Mouse (Mus musculus) stomach, postnatal 0 days (tissue): ENCODE results near the gene Eprs.

Source experiments
- CTCF ChIP-seq: IDR thresholded peaks from 2 replicates; pipeline ENCODE4 v1.5.1; 2016; ENCODE audit warnings: antibody characterized with exemption, low read depth, mild to moderate bottlenecking, moderate library complexity
- EP300 ChIP-seq: optimal IDR thresholded peaks from 2 replicates; pipeline ENCODE3; 2016; ENCODE audit warnings: antibody characterized with exemption

DNA sequence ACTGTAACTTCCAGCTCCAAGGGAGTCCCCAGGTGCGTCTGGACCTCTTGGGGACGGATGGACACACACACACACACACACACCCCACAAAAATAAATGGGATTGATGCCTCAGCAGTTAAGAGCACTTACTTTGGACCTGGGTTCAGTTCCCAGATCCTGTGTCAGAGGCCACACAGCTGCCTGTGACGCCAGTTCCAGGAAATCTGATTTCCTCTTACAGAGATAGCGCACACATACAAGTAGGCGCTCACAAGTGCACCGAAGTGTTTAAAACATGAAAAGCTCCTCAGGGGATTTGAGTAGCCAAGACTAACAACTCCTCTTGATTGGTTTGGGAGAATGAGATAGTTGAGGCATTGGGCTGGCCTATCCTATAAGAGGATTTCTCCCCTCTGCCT, 57.9 kb downstream of the Eprs start:
- TF ChIP-seq CTCF = no peak
- TF ChIP-seq EP300 = no peak
